In the genomic region with DNA sequence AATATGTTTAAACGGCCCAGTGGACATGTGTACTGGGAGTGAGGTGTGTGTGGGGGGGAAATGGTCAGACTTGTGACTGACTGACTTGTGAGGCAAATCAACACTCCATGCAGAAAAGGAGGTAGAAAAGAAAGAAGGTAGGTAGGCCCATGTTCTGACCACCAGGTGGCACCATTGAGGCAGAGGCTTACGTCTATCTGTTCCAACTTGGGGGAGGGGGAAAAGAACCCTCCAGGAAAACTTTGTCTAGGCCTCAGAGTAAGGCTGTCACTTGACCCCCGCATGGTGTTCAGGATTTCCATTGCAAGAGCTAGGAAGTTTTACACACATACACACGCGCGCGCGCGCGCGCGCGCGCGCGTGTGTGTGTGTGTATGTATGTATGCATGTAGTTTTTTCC, we compare ENCODE assay signal across 9 mouse cellular contexts. TPM values are rescaled to one million over a fixed set of nuclear protein-coding genes. Genes with fewer than 3 reads are reported as not detected.
DNase-seq lines count a peak whose midpoint lies in the region; ATAC-seq and TF ChIP-seq lines count a peak whose summit lies in the region.
"Had no signal": no experiment of that assay in that cellular context is flagged by ENCODE, and none has a peak within 500 bp of the region (broad histone marks: within the 10 kb centered on the region; RNA-seq: fewer than 3 reads in every experiment).

No protein-coding gene starts in this region.

- H3K27ac ChIP-seq in bone marrow macrophage, adult 2 months (ENCODE audit: insufficient read depth, low read depth, low read length) = no peak overlapping the region
- no peak overlapping the region for H3K27ac ChIP-seq in embryonic fibroblast, embryonic 13.5 days (ENCODE audit: insufficient read depth, low read length)
- H3K27ac ChIP-seq in heart, embryonic 12.5 days (ENCODE audit: poor library complexity, severe bottlenecking) = no peak overlapping the region
- no peak overlapping the region for H3K27ac ChIP-seq in kidney, embryonic 16.5 days (ENCODE audit: low read length)
- H3K27ac ChIP-seq in liver, embryonic 12.5 days = no peak overlapping the region
- H3K27ac ChIP-seq in stomach, embryonic 16.5 days (ENCODE audit: low read length) = no peak overlapping the region

- peak overlapping the region; percentile 46; the same call in 1 of the 2 replicates for H3K4me3 ChIP-seq in bone marrow macrophage, adult 2 months (ENCODE audit: insufficient read depth, low read length)
- H3K4me3 ChIP-seq in embryonic fibroblast, embryonic 13.5 days (ENCODE audit: insufficient read depth, low read length) = peak overlapping the region; percentile 34
- H3K4me3 ChIP-seq in heart, embryonic 12.5 days = peak overlapping the region; percentile 49
- H3K4me3 ChIP-seq in kidney, embryonic 16.5 days (ENCODE audit: low read length) = peak overlapping the region; percentile 73
- H3K4me3 ChIP-seq in liver, embryonic 12.5 days = peak overlapping the region; percentile 68
- peak overlapping the region; percentile 78 for H3K4me3 ChIP-seq in stomach, embryonic 16.5 days (replicated peaks; ENCODE audit: low read length)

- H3K36me3 ChIP-seq in heart, embryonic 12.5 days = no peaks in the 10 kb centered on the region
- no peaks in the 10 kb centered on the region for H3K36me3 ChIP-seq in kidney, embryonic 16.5 days (ENCODE audit: insufficient read depth, low read length)
- no peaks in the 10 kb centered on the region for H3K36me3 ChIP-seq in liver, embryonic 12.5 days
- H3K36me3 ChIP-seq in stomach, embryonic 16.5 days (ENCODE audit: control insufficient read depth, insufficient read depth, low read length) = no peaks in the 10 kb centered on the region

- no peaks in the 10 kb centered on the region for H3K27me3 ChIP-seq in heart, embryonic 12.5 days (replicated peaks)
- H3K27me3 ChIP-seq in kidney, embryonic 16.5 days (ENCODE audit: insufficient read depth, low read length) = no peaks in the 10 kb centered on the region
- no peaks in the 10 kb centered on the region for H3K27me3 ChIP-seq in liver, embryonic 12.5 days (replicated peaks)
- H3K27me3 ChIP-seq in stomach, embryonic 16.5 days (ENCODE audit: control insufficient read depth, insufficient read depth, low read length) = no peaks in the 10 kb centered on the region

- no peak for TF ChIP-seq POLR2A in bone marrow macrophage, adult 2 months (IDR thresholded peaks at IDR 0.05; ENCODE audit: borderline replicate concordance, low read depth, low read length)
- TF ChIP-seq POLR2A in embryonic fibroblast, embryonic 13.5 days (IDR thresholded peaks at IDR 0.05; ENCODE audit: low read depth, low read length) = no peak

- no peaks in the 10 kb centered on the region for H3K9me3 ChIP-seq in heart, embryonic 12.5 days (replicated peaks)
- H3K9me3 ChIP-seq in kidney, embryonic 16.5 days (ENCODE audit: low read length) = no peaks in the 10 kb centered on the region
- no peaks in the 10 kb centered on the region for H3K9me3 ChIP-seq in liver, embryonic 12.5 days (replicated peaks)
- H3K9me3 ChIP-seq in stomach, embryonic 16.5 days (replicated peaks; ENCODE audit: control insufficient read depth, low read length) = no peaks in the 10 kb centered on the region

- peak; percentile 33; the same call in 1 of the 2 replicates for ATAC-seq in heart, embryonic 12.5 days (ENCODE audit: insufficient number of reproducible peaks, low FRiP score)
- peak; percentile 32 for ATAC-seq in kidney, embryonic 16.5 days (ENCODE audit: low FRiP score, low TSS enrichment)
- ATAC-seq in liver, embryonic 12.5 days = peak; percentile 4; the same call in 1 of the 2 replicates
- peak; percentile 23; the same call in 1 of the 2 replicates for ATAC-seq in stomach, embryonic 16.5 days (ENCODE audit: insufficient read depth, low FRiP score)

- peak; percentile 92 for DNase-seq in CD4-positive, CD25-positive, alpha-beta regulatory T cell, adult 2 months (ENCODE audit: low read depth, low spot score)
- DNase-seq in natural killer cell, adult 2 months (ENCODE audit: low spot score in 2 of 2) = peak; percentile 63 to 74

- peak overlapping the region; percentile 62; the same call in 1 of the 2 replicates for H3K9ac ChIP-seq in heart, embryonic 12.5 days
- H3K9ac ChIP-seq in kidney, embryonic 16.5 days (replicated peaks; ENCODE audit: low read length) = peak overlapping the region; percentile 38; the same call in 1 of the 2 replicates
- no peak overlapping the region for H3K9ac ChIP-seq in liver, embryonic 12.5 days
- H3K9ac ChIP-seq in stomach, embryonic 16.5 days (ENCODE audit: low read length) = peak overlapping the region; percentile 56; the same call in 1 of the 2 replicates

- peaks cover 31% of the 10 kb centered on the region for H3K4me1 ChIP-seq in bone marrow macrophage, adult 2 months (ENCODE audit: control insufficient read depth, insufficient read depth, low read length)
- H3K4me1 ChIP-seq in embryonic fibroblast, embryonic 13.5 days (ENCODE audit: control insufficient read depth, insufficient read depth, low read length) = peaks cover 17% of the 10 kb centered on the region
- H3K4me1 ChIP-seq in heart, embryonic 12.5 days (replicated peaks) = peaks cover 15% of the 10 kb centered on the region; the same call in 1 of the 2 replicates
- peaks cover 21% of the 10 kb centered on the region for H3K4me1 ChIP-seq in kidney, embryonic 16.5 days (ENCODE audit: insufficient read depth, low read length)
- peaks cover 23% of the 10 kb centered on the region; the same call in 1 of the 2 replicates for H3K4me1 ChIP-seq in liver, embryonic 12.5 days
- peaks cover 22% of the 10 kb centered on the region for H3K4me1 ChIP-seq in stomach, embryonic 16.5 days (ENCODE audit: control insufficient read depth, insufficient read depth, low read length)

- 12% methylated on average over 16 of the region's 16 CpGs for WGBS in heart, embryonic 12.5 days
- 15% methylated on average over 16 of the region's 16 CpGs for WGBS in kidney, embryonic 16.5 days
- 8% methylated on average over 16 of the region's 16 CpGs for WGBS in liver, embryonic 12.5 days (ENCODE audit: insufficient replicate concordance)
- WGBS in stomach, embryonic 16.5 days = 8% methylated on average over 16 of the region's 16 CpGs

- peak; percentile 85 for TF ChIP-seq CTCF in bone marrow macrophage, adult 2 months (IDR thresholded peaks at IDR 0.05; ENCODE audit: low read depth, low read length)
- peak; percentile 71; the same call in 1 of the 2 replicates for TF ChIP-seq CTCF in embryonic fibroblast, embryonic 13.5 days (IDR thresholded peaks at IDR 0.05; ENCODE audit: borderline replicate concordance, insufficient read depth, low read length)

- peak overlapping the region; percentile 84 for H3K4me2 ChIP-seq in heart, embryonic 12.5 days
- peak overlapping the region; percentile 81 for H3K4me2 ChIP-seq in kidney, embryonic 16.5 days (replicated peaks; ENCODE audit: low read depth, low read length)
- peak overlapping the region; percentile 98 for H3K4me2 ChIP-seq in liver, embryonic 12.5 days
- H3K4me2 ChIP-seq in stomach, embryonic 16.5 days (ENCODE audit: low read depth, low read length) = peak overlapping the region; percentile 65

RNA-seq across cellular contexts. Expression of a gene that starts 1.8 kb away (rescaled TPM):
- 37.9 and 41.2 TPM in 2 replicates for polyA plus RNA-seq in bone marrow macrophage, adult 2 months (2012; ENCODE audit: insufficient read depth, insufficient read length, missing spikeins)
- 25.3 and 27.8 TPM in 2 replicates for polyA plus RNA-seq in embryonic fibroblast, embryonic 13.5 days (2011; ENCODE audit: insufficient read length, low read depth, missing spikeins)
- 7.4 and 8.3 TPM in 2 replicates for polyA plus RNA-seq in heart, embryonic 12.5 days (2016; fragmentation: Nextera tagmentation; extraction: Ambion mirVana)
- 3.3 and 4.1 TPM in 2 replicates for polyA plus RNA-seq in kidney, embryonic 16.5 days (2015; fragmentation: Nextera tagmentation; extraction: Ambion mirVana)
- 4.5 TPM in 2 replicates for polyA plus RNA-seq in liver, embryonic 12.5 days (2016; fragmentation: Nextera tagmentation; extraction: Ambion mirVana)
- polyA plus RNA-seq in stomach, embryonic 16.5 days (2015; fragmentation: Nextera tagmentation; extraction: Ambion mirVana) = 8.0 and 8.8 TPM in 2 replicates

RNA-seq across cellular contexts. Expression of a gene that starts 54.7 kb away (rescaled TPM):
- polyA plus RNA-seq in bone marrow macrophage, adult 2 months (2012; ENCODE audit: insufficient read depth, insufficient read length, missing spikeins) = not detected in 2 replicates
- not detected in 2 replicates for polyA plus RNA-seq in embryonic fibroblast, embryonic 13.5 days (2011; ENCODE audit: insufficient read length, low read depth, missing spikeins)
- not detected in 2 replicates for polyA plus RNA-seq in heart, embryonic 12.5 days (2016; fragmentation: Nextera tagmentation; extraction: Ambion mirVana)
- not detected in 2 replicates for polyA plus RNA-seq in kidney, embryonic 16.5 days (2015; fragmentation: Nextera tagmentation; extraction: Ambion mirVana)
- polyA plus RNA-seq in liver, embryonic 12.5 days (2016; fragmentation: Nextera tagmentation; extraction: Ambion mirVana) = not detected in 2 replicates
- polyA plus RNA-seq in stomach, embryonic 16.5 days (2015; fragmentation: Nextera tagmentation; extraction: Ambion mirVana) = not detected in 2 replicates
- polyA plus RNA-seq: gonadal fat pad, adult 2 months had no signal
